Mouse (Mus musculus): ENCODE measurements around the gene Taok2. TPM values are rescaled to one million over a fixed set of nuclear protein-coding genes. Genes with fewer than 3 reads are reported as not detected.

Gene Taok2
- total RNA-seq, 2 experiments from 2014 or later = 39.5 to 43.2 TPM

DNA sequence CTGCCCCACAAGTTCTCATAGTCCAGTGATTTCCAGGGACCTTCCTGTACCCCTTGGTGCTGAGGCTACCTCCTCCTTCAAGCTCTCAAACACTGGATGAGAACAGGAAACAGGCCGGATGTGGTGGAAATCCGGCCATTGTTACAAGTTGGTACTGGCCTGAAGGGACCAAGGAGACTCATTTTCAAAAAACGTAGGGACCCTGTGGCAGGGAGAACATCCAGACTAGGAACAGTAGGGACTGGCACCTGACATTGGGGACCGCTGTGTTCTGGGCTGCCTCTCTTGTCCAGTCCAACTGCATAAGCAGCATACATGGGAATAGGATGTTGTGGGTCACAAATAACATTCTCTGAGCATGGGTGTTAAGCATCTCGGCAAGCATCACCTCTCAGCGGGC is 3.5 kb downstream of the Taok2 start:
- intact Hi-C loops (cut with DNase I) = loop anchor here (2.0 kb wide), 1 partner anchor 16 kb away; no protein-coding TSS in a partner anchor
- DNase-seq = peak; percentile 38

DNA sequence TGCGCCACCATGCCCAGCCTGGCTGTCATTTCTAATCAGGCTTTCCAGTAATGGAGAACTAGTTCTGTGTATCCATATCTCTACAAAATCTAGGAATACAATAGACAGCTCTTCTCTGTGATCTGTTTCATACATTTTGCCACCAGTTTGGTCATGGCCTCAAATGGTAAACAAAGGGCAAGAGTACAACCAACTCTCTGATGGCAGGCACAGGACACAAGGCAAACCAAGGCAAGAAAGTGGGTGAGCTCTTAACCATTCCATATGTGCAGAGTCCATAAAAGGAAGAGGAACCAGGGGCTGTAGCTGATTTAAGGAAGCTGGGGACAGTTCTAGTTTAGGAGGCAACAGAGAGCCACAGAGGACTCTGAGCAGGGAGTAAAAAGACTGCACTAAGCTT is 7.3 kb downstream of the Taok2 start:
- intact Hi-C loops (cut with DNase I) = no loop called here
- no peak for DNase-seq

DNA sequence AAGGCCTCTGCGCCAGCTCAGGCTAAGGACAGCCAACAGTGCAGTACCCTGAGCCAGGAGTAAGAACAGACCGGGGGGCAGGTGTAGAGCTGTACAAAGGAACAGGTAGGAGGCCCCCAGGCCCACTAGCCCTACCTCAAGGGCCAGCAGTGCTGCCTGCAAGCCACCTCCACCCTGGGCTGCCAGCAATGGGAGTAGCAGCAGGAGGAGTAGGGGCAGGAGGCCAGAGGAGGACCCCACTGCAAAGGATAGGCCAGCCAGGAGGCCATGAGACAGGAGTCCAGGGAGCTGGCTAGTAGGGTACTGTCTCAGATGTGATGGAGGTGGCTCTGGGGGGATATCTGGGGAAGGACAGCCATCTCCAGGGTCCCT is 14.0 kb downstream of the Taok2 start:
- no peak for DNase-seq
- intact Hi-C loops (cut with DNase I) = no loop called here

DNA sequence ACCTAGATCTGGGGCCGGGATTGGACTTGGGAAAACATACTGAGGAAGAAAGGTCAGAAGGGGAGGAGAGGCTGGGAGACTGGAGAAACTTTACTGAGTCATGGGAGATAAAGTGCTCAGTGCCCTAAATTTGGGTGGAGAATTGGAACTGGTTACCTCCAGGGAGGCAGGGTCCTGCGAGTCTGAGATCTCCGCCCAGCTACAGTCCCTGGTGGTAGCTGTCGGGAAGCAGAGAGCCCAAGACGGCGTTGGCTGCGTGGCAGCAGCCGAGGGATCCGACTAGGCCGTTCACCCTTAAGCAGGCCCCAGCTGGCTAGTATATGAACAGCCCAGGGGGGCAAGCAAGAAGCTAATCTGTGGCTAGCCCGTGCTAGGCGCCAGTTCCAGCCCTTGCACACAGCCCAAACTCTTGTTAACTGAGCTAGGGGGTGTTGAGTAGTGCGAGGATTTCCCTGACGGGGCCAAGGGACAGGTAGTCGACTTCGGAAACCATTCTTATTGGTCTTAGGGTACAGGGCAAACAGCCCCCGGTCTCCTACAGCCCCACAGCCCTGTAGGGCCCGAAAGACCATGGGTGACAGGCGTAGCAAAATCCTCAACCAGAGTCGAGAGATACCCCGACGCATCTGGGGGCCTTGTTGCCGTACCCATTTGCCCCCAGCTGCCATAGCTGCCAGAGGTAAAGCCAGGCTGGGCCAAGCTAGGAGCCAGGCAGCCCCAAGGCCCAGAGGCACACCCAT is 14.6 kb downstream of the Taok2 start:
- no peak for DNase-seq
- intact Hi-C loops (cut with DNase I) = no loop called here

DNA sequence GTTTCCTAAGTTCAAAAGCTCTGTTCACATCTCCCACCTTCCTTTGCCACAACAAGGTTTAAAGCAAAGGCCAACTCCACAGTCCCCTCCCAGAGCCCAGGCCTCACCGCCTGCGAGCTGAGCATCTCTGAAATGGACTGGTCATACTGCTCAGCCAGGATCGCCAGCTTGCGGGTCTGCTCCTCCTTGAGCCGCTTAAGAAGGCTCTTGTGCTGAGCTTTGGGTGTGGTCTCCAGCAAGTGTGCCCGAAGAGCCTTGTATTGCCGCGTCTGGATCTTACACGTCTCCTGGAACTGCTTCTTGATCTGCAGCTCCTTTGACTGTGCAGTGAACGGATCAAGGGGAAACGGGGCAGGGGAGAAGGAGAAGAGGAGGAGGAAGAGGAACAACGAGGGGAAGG is 16.5 kb downstream of the Taok2 start:
- DNase-seq = no peak
- intact Hi-C loops (cut with DNase I) = no loop called here

DNA sequence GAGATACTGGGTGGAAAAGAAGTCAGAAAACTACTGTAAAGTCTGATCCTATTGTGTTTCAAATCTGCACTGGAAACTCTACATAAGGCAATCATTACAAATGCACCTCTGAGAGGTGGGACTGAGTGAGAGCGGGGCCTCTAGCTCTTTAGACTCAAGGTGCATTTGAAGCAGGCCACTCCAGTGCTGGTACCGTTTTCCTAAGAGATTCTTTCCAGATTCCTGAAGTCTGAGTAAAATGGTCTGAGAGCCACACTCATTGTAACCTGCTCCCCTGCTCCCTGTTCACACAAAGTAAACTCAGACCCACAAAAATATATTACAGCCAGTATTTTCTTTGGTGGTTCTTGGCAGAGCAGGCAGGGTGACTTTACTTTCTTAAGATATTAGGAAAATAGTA is 17.0 kb downstream of the Taok2 start:
- intact Hi-C loops (cut with DNase I) = no loop called here
- no peak for DNase-seq

DNA sequence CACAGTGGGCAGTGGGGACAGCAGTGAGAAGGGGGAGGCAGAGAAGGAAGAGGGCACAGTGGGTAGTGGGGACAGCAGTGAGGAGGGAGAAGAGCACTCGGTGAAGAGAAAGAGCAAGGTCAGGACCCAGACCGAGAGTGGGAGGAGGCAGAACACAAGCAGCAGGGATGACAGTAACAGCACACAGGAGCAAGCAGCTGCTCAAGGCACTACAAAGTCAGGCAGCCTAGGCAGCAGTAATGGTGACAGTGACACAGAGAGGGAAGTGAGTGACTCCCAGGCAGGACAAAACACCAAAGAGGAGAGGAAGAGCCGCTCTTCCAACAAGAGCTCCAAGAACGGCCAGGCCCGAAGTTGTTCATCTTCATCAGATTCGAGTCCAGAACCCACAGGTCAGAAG is 20.7 kb downstream of the Taok2 start:
- intact Hi-C loops (cut with DNase I) = loop anchor here (2.0 to 5.0 kb wide), 4 partner anchors 17 to 334 kb away; partner anchors contain the start of gene Cd2bp2
- DNase-seq = no peak

DNA sequence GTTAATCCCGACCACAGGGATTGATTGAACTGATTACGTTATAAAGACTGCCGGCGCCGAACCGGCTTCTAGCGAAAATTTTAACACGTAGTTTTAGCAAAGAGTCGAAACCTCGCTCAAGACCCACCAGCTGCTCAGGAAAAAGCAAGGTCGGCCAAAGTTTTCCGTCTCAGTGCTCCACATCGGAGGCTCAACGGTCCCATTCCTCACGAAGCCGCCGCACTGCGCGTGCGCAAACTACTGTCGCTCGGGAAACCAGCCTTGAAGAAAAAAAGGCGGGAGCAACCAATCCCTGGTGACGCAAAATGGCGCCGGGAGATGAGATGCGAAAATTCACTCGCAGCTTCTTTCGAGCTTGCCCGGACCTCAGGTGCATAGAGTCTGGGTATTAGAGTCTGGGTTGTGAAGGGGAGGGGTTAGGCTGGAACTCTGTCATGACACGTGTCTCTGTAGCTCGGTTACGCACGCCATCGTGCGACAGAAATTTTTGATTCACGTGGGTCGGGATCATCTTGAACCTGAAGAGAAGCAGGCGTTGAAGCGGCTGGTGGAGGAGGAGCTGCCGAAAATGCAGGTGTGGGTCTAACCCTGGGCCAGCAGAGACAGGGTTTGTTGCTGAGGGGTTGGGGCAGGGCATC is 22.2 kb downstream of the Taok2 start, which contains the start of gene Ino80e:
Gene Ino80e, minus strand, starts transcription at position 231 of the 638 bp plus-strand sequence.
- intact Hi-C loops (cut with DNase I) = loop anchor here (5.0 kb wide), 3 partner anchors 35 to 335 kb away; partner anchors contain the start of gene Cd2bp2
- DNase-seq = peak; percentile 92 to 94

GRCm38 (mm10) chr7:126861429-126862130 is 22.9 kb downstream of the Taok2 start, which contains the start of gene Hirip3:
TSS of gene Hirip3 (plus strand) at chr7:126861972.
- DNase-seq = peak; percentile 93 to 96
- intact Hi-C loops (cut with DNase I) = loop anchor here (2.0 to 5.0 kb wide), 4 partner anchors 36 to 336 kb away; partner anchors contain the start of genes Cd2bp2 and Kctd13

GRCm38 (mm10) chr7:126860987-126861386 is 23.5 kb downstream of the Taok2 start:
- no peak for DNase-seq

DNA sequence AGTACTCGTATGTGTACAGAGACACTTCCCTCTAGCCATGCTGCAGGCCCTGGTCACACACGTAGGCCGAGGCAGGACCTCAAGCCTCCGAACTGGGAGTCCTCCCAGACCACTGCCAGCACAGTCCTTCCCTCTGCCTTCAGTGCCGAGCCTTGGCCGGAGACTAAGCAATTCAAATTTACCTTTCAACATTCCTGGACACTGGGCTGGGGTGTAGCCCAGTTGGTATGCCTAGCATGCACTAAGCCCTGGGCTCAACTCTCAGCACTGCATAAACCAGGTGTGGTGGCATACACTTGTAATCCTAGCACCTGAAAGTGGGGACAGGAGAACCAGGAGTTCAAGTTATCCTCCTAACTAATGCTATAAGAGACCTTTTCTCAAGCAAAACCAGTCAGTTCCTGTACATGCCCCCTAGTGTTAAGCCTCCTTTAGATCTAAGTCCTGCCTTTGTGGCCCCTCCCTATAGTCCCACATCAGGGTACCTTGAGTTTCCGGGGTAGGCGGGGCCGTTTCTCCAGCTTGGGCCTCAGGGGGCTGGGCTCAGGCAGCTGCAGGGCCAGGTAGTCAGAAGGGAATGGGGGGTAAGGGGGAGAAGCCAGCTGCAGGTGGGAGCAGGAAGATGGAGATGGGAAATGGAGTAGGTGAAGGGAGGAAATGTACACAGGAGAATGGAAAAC is 27.6 kb downstream of the Taok2 start:
- DNase-seq = no peak
- intact Hi-C loops (cut with DNase I) = no loop called here

More at GRCm38 (mm10) chr7:126860987-126861386, 23.5 kb downstream of the Taok2 start:
- intact Hi-C loops (cut with DNase I) = loop anchor here (2.0 to 5.0 kb wide), 4 partner anchors 36 to 336 kb away; partner anchors contain the start of genes Cd2bp2 and Kctd13

DNA sequence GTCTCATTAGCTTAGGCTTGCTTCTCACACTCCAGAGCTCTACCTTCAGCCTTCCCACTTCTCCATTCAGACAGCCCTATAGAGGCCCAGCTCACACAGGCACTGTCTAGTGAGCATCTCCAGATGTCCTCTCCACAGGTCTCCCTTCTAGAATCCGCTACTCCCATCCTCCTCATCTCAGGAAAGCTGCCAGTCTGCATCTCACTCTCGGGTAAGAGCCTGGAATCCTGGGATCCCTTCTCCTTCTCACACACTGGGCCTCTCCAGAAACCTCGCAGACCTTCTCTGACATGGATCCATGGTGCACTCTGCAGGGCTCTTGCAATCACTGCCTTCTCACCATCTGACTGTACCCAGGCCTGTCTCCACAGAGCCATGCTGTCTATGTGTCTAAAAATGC is 28.9 kb downstream of the Taok2 start:
- intact Hi-C loops (cut with DNase I) = no loop called here
- no peak for DNase-seq

DNA sequence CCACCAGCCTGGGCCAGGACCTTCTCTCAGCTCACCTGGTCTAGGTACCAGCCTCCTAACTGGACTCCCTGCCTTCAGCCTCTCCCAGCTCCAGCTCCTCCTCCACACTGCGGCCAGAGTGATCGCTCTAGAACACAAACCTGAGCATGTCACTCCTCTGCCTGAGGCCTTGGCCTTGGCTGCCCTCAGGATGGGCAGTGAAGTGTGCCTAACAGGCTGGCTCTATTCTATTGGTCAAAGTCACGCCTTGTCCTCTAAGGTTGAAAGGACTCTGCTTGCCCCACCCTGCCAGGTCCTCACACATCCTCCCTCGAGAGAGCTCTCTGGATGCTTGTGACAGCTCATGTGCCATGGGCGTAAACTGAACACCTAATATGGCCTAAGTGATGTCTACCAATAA is 31.0 kb downstream of the Taok2 start:
- no peak for DNase-seq
- intact Hi-C loops (cut with DNase I) = no loop called here

GRCm38 (mm10) chr7:126851192-126851591 is 33.3 kb downstream of the Taok2 start:
- intact Hi-C loops (cut with DNase I) = no loop called here

DNA sequence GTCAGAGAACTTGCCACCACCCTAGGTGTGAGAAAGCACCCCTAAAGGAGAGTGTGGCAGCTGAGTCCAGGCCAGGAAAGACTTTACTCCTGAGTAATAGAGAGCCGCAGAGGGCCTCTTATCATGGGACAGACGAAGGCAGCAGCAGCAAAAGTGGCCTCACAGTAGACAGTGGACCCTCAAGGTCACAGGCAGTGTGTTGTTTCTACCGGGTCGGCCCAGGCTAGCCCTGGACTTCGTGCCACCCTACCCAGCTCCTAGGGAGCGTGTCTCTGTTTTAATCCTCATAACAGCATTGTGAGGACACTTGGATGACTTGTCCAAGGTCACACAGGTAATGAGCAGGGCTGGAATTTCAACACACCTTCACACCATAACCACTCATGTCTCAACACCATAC is 34.3 kb downstream of the Taok2 start:
- intact Hi-C loops (cut with DNase I) = no loop called here
- DNase-seq = no peak

More at GRCm38 (mm10) chr7:126851192-126851591, 33.3 kb downstream of the Taok2 start:
- no peak for DNase-seq

DNA sequence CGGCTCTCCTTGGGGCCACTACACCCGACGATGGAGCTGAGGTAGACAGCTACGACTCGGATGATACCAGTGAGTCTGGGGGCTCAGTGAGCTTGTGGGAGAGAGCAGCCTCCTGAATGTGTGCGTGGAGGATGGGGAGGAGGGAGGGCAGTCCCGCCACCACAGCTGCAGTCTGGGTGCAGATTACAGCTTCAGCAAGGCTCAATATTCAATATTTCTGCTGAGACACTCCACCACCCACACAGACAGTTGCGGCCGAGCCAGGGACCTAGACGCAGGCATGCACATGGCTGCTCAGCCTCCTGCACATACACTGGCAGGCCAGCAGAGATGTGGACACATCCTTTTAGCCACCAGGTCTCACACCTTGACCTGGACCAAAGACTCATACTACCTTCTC is 35.7 kb downstream of the Taok2 start:
- DNase-seq = no peak
- intact Hi-C loops (cut with DNase I) = no loop called here

GRCm38 (mm10) chr7:126847421-126848398 is 36.8 kb downstream of the Taok2 start:
- intact Hi-C loops (cut with DNase I) = no loop called here

DNA sequence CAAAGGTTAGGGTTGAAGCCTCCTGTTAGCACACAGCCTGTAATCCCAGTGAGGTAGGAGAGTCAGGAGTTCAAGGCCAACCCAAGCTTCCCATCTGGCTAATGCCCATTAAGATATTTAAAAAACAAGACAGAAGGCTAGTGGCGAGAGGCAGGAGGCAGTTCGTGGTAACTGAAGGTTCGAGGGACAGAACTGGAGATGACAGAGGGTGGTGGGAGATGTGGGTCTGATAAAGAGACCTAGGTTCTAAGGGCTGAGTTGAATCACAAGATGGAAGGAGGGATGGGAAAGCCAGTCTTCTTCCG is 37.4 kb downstream of the Taok2 start, which contains the start of gene Doc2a:
Gene Doc2a, plus strand, starts transcription at position 301 of the 305 bp plus-strand sequence.
- intact Hi-C loops (cut with DNase I) = no loop called here
- no peak for DNase-seq

More at GRCm38 (mm10) chr7:126847421-126848398, 36.8 kb downstream of the Taok2 start:
- DNase-seq = no peak

GRCm38 (mm10) chr7:126845516-126845915 is 39.0 kb downstream of the Taok2 start:
- intact Hi-C loops (cut with DNase I) = no loop called here

More at GRCm38 (mm10) chr7:126845516-126845915, 39.0 kb downstream of the Taok2 start:
- no peak for DNase-seq
